Mouse (Mus musculus) megakaryocyte, embryonic 14.5 days (primary cell): ENCODE results near the gene Gm20388.

Experiments
- FLI1 ChIP-seq: IDR thresholded peaks from 2 replicates; pipeline ENCODE4 v1.6.1; 2012; ENCODE audit warnings: low read length, inconsistent platforms, mixed read lengths
- GATA1 ChIP-seq: IDR thresholded peaks from 3 replicates; pipeline ENCODE4 v1.6.1; 2012; ENCODE audit warnings: mixed read lengths, low read length, inconsistent platforms, borderline replicate concordance

GRCm38 (mm10) chr8:120322956-120323448 lies 412.4 kb downstream of the Gm20388 start:
- TF ChIP-seq GATA1 = no peak
- TF ChIP-seq FLI1 = no peak
